Mouse (Mus musculus) bone marrow, adult 2 months (tissue): ENCODE measurements at regions not wholly inside any gene's neighbourhood (a gene's known extent, or its start where the extent isn't known, plus 50 kb on each side); places are given as distances from the start of the nearest gene placed in this dataset.

Experiments
- CTCF ChIP-seq: fragments of 200-500 bp; IDR thresholded peaks from 2 replicates; pipeline ENCODE4 v1.5.1; 2011; ENCODE audit warnings: low read length, control low read depth; ENCODE audit not compliant: control insufficient read depth, insufficient read depth
- POLR2A ChIP-seq: fragments of 200-500 bp; IDR thresholded peaks from 2 replicates; pipeline ENCODE4 v1.6.1; 2011; ENCODE audit warnings: low read depth, mild to moderate bottlenecking, control low read depth, low read length, borderline replicate concordance; ENCODE audit not compliant: control insufficient read depth

DNA sequence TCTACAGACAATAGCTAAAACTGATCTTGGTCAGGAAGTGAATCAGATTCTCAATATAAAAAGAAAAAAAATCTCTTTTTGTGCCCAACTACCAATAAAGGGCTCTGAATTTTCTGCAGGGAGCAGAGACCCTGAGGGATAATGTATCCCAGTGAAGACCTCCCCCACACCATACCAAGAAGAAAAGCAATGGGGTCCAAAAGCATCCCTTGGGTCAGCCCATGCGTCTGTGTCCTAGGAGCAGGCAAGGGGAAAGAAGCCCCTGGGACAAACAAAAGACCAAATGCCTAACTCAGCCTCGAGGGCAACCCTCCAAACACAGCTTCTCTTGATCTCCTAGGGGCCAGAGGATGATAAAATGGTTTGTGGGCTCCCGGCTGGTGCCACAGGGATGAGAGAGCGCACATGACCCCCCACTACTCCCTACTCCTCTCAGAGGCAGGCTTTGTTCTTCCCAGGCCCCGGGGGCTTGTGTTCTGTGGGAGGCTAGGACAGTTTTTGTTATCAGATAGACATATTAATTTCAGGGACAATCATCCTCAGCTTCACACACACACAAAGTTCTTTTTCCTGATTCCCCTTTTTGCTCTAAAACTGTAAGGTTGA, 172.0 kb upstream of the Slc25a13 start:
- TF ChIP-seq CTCF (no peak), POLR2A (no peak)
